Mouse (Mus musculus) forebrain, embryonic 14.5 days (tissue): ENCODE measurements around the gene Exoc3l4. TPM values are rescaled to one million over a fixed set of nuclear protein-coding genes. Genes with fewer than 3 reads are reported as not detected.

Experiments used
- ATAC-seq: fragments of 200-750 bp; cut with Nextera tagmentation; 2 replicates; pipeline ENCODE4 v1.8.0; 2017; ENCODE audit warnings: mild to moderate bottlenecking, moderate library complexity
- DNase-seq: peaks from one replicate; pipeline ENCODE4 v3.0.0-alpha.2; 2015; ENCODE audit warnings: low spot score
- H3K27ac ChIP-seq: fragments of 300-500 bp; sonication (generic); 2 replicates; pipeline ENCODE4 v1.5.1; 2014; ENCODE audit warnings: low read depth, mild to moderate bottlenecking, control low read depth, low read length, moderate library complexity
- H3K27me3 ChIP-seq: fragments of 300-500 bp; sonication (generic); replicated peaks from 2 replicates; pipeline ENCODE4 v1.6.1; 2014; ENCODE audit warnings: low read length, control low read depth, mixed read lengths; ENCODE audit not compliant: control insufficient read depth, insufficient read depth
- H3K36me3 ChIP-seq: fragments of 300-500 bp; sonication (generic); 2 replicates; pipeline ENCODE4 v1.6.1; 2014; ENCODE audit warnings: low read length, control low read depth; ENCODE audit not compliant: control insufficient read depth, insufficient read depth
- H3K4me1 ChIP-seq: fragments of 300-500 bp; sonication (generic); 2 replicates; pipeline ENCODE4 v1.6.1; 2014; ENCODE audit warnings: antibody characterized with exemption, low read length, control low read depth; ENCODE audit not compliant: control insufficient read depth, insufficient read depth
- H3K4me2 ChIP-seq: fragments of 300-500 bp; sonication (generic); 2 replicates; pipeline ENCODE4 v1.6.1; 2014; ENCODE audit warnings: mild to moderate bottlenecking, control low read depth, low read length
- H3K4me3 ChIP-seq: fragments of 300-500 bp; sonication (generic); 2 replicates; pipeline ENCODE4 v1.5.1; 2014; ENCODE audit warnings: low read depth, low read length, control low read depth
- H3K9ac ChIP-seq: fragments of 300-500 bp; sonication (generic); 2 replicates; pipeline ENCODE4 v1.6.1; 2014; ENCODE audit warnings: mild to moderate bottlenecking, low read length, control low read depth, moderate library complexity
- H3K9me3 ChIP-seq: fragments of 300-500 bp; sonication (generic); replicated peaks from 2 replicates; pipeline ENCODE4 v1.6.1; 2016; ENCODE audit warnings: low read length, control low read depth, mixed read lengths; ENCODE audit not compliant: control insufficient read depth
- WGBS: fragments of 180-500 bp; shearing (Covaris S2); extraction: QIAGEN DNeasy Blood & Tissue Kit; methylation state at CpG from one replicate; pipeline ENCODE4 v1.1.7; 2014; 5-methylcytosine and 5-hydroxymethylcytosine counted together
- polyA plus RNA-seq: library from polyadenylated mRNA; unstranded; fragments of >200 nt; fragmentation: Nextera tagmentation; extraction: Ambion mirVana; gene quantifications from 2 replicates; pipeline ENCODE4 v1.2.1, GENCODE M21; 2014

The Exoc3l4 gene
- polyA plus RNA-seq, result 2.2 and 2.7 TPM in 2 replicates

- peak; percentile 27; the same call in 1 of the 2 replicates for ATAC-seq
Measured at GRCm38 (mm10) chr12:111416921-111417779, at the start of gene Exoc3l4. Exoc3l4 (plus strand) TSS chr12:111417017.

GRCm38 (mm10) chr12:111367065-111367464, 49.8 kb upstream of the Exoc3l4 start:
- Histone ChIP-seq H3K27me3 (no peaks in the 10 kb centered on the region), H3K4me1 (no peaks in the 10 kb centered on the region), H3K9me3 (no peaks in the 10 kb centered on the region), H3K4me2 (no peak overlapping the region), H3K36me3 (0 out of 2 replicates have a peak, but pooled peaks cover 3% of the 10 kb centered on the region), H3K9ac (no peak overlapping the region), H3K4me3 (no peak overlapping the region), H3K27ac (no peak overlapping the region)
- 88% methylated on average over 7 of the region's 7 CpGs for WGBS
- ATAC-seq, result no peak
- DNase-seq, result no peak

More at GRCm38 (mm10) chr12:111416921-111417779, at the start of gene Exoc3l4:
- Histone ChIP-seq H3K27ac (no peak within 1 kb of the TSS), H3K9ac (peak within 1 kb of the TSS; percentile 35), H3K9me3 (no peaks in the 10 kb centered on the region), H3K27me3 (peaks cover 14% of the 10 kb centered on the region), H3K4me1 (peaks cover 13% of the 10 kb centered on the region), H3K36me3 (no peaks in the 10 kb centered on the region), H3K4me2 (peak within 1 kb of the TSS; percentile 48), H3K4me3 (peak within 1 kb of the TSS; percentile 10; the same call in 1 of the 2 replicates)
- DNase-seq, result peak; percentile 58
- 5% methylated on average over 17 of the region's 17 CpGs for WGBS

DNA sequence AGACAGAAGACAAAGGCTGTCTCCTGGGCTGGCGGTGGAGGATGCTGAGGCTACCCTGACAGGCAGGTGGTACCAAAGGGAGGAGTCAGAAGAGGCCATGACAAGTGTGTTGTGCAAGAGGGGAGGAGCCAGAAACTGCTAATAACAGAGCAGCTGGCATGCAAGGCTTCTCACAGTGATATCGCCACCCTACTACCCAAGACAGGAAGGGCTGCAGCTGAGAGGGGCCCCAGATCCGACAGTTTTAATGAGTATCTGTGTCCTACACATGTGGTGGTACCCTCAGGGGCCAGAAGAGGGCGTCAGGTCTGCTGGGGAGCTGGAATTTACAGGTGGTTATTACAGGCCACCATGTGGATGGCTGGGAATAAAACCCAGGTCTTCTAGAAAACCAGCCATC, 46.6 kb upstream of the Exoc3l4 start:
- Histone ChIP-seq H3K4me3 (no peak overlapping the region), H3K27ac (no peak overlapping the region)

DNA sequence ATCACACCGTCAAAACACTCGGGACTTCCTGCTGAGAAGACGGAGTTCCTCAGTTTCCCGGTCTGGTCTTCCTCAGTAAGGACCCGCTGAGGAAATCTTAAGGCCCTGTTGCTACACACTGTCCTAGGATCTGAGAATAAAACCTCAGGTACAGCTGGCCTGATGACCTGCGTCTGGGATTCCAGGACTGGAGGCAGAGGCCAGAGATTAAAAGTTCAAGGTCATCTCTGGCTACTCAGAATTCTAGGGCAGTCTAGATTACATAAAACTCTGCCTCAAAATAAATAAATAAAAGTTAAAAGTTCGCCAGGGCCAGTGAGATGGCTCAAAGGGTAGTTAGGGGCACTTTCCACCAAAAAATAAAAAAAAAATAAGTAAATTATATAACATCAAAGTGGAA, 44.9 kb upstream of the Exoc3l4 start:
- Histone ChIP-seq H3K36me3 (0 out of 2 replicates have a peak, but pooled peaks cover 3% of the 10 kb centered on the region), H3K9me3 (no peaks in the 10 kb centered on the region), H3K27me3 (no peaks in the 10 kb centered on the region), H3K27ac (no peak overlapping the region), H3K4me2 (no peak overlapping the region), H3K4me3 (no peak overlapping the region), H3K4me1 (peaks cover 10% of the 10 kb centered on the region), H3K9ac (no peak overlapping the region)
- ATAC-seq (no peak), DNase-seq (no peak)
- WGBS, result 87% methylated on average over 7 of the region's 7 CpGs

More for the DNA sequence above, 46.6 kb upstream of the Exoc3l4 start:
- Histone ChIP-seq H3K4me2 (no peak overlapping the region), H3K4me1 (peaks cover under 1% of the 10 kb centered on the region), H3K9me3 (no peaks in the 10 kb centered on the region), H3K9ac (no peak overlapping the region), H3K36me3 (0 out of 2 replicates have a peak, but pooled peaks cover 3% of the 10 kb centered on the region), H3K27me3 (no peaks in the 10 kb centered on the region)
- ATAC-seq (0 out of 2 replicates have a peak, but pooled peaks have one; percentile 29), DNase-seq (no peak)
- 47% methylated on average over 4 of the region's 4 CpGs for WGBS

DNA sequence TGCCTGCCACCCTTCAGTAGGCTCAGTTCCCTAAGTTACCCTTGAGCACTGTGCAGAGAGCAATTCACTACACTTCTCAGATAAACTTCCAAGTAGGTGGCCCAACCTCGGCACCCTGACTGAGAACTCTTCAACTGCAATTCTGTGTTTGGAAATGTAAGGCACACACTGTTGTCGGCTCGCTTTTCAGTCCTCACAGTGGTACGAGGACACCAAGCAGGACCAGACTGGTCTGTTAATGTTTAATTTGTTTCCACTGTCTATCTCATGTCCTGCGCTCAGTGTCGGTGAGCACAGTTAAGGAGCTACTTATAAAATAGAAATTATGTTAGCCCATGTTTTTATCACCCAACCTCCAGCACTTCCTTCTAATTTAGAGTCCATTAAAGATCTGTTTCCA, 43.4 kb upstream of the Exoc3l4 start:
- Histone ChIP-seq H3K4me3 (no peak overlapping the region), H3K27ac (no peak overlapping the region), H3K36me3 (no peaks in the 10 kb centered on the region), H3K9me3 (no peaks in the 10 kb centered on the region), H3K4me2 (no peak overlapping the region), H3K4me1 (peaks cover 10% of the 10 kb centered on the region), H3K9ac (no peak overlapping the region), H3K27me3 (no peaks in the 10 kb centered on the region)
- no peak for DNase-seq
- WGBS, result 88% methylated on average over 6 of the region's 6 CpGs
- no peak for ATAC-seq

DNA sequence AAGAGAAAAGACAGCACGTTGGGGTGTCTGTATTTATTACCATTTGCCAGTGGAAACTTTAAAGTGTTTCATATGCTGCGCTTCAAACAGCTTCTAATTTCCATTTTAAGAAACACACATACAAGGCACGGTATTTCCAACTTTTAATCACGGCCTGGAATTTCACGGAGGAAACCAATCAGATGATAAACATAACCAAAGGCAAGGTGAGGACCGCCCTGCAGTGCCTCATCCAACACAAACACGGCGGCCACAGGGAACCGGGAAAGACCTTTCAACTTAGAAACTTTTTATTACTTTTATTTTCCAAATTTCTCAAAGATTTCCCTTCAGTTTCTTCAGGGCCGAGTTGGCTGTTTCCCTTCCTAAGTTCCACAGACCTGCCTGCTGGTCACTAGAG, 42.1 kb upstream of the Exoc3l4 start:
- Histone ChIP-seq H3K4me2 (no peak overlapping the region; the same call in 1 of the 2 replicates), H3K27ac (no peak overlapping the region), H3K27me3 (no peaks in the 10 kb centered on the region), H3K9ac (no peak overlapping the region), H3K4me1 (peaks cover 10% of the 10 kb centered on the region), H3K36me3 (no peaks in the 10 kb centered on the region), H3K4me3 (no peak overlapping the region), H3K9me3 (no peaks in the 10 kb centered on the region)
- 85% methylated on average over 10 of the region's 10 CpGs for WGBS
- no peak for ATAC-seq
- DNase-seq, result no peak

- H3K4me1 ChIP-seq, result peaks cover 10% of the 10 kb centered on the region
- DNase-seq (no peak), ATAC-seq (no peak)
- H3K9ac ChIP-seq, result peak overlapping the region; percentile 92; the same call in 1 of the 2 replicates
- WGBS, result 71% methylated on average over 12 of the region's 12 CpGs
- no peak overlapping the region for H3K27ac ChIP-seq
- H3K4me2 ChIP-seq, result peak overlapping the region; percentile 94
- H3K36me3 ChIP-seq, result no peaks in the 10 kb centered on the region
- no peaks in the 10 kb centered on the region for H3K9me3 ChIP-seq
- H3K27me3 ChIP-seq, result no peaks in the 10 kb centered on the region
- peak overlapping the region; percentile 97 for H3K4me3 ChIP-seq
Measured at GRCm38 (mm10) chr12:111375559-111375958, 41.3 kb upstream of the Exoc3l4 start.

GRCm38 (mm10) chr12:111376053-111376452, 40.8 kb upstream of the Exoc3l4 start:
- no peak for ATAC-seq

More at GRCm38 (mm10) chr12:111376053-111376452, 40.8 kb upstream of the Exoc3l4 start:
- Histone ChIP-seq H3K9me3 (no peaks in the 10 kb centered on the region), H3K27ac (no peak overlapping the region), H3K4me2 (peak overlapping the region; percentile 94), H3K36me3 (no peaks in the 10 kb centered on the region), H3K27me3 (no peaks in the 10 kb centered on the region), H3K9ac (peak overlapping the region; percentile 92), H3K4me3 (peak overlapping the region; percentile 97), H3K4me1 (peaks cover 10% of the 10 kb centered on the region)
- no peak for DNase-seq
- WGBS, result 48% methylated on average over 6 of the region's 6 CpGs
